Mouse (Mus musculus) MN1 (cell line): ENCODE data around the gene Rab3a.
A peak's percentile ranks its signal among the peaks of the same experiment; 100 is the strongest.

ENCODE experiments used
- DNase-seq: peaks from one replicate; pipeline ENCODE4 v3.0.0-alpha.2; 2016; ENCODE audit warnings: low spot score

Rab3a gene

DNA sequence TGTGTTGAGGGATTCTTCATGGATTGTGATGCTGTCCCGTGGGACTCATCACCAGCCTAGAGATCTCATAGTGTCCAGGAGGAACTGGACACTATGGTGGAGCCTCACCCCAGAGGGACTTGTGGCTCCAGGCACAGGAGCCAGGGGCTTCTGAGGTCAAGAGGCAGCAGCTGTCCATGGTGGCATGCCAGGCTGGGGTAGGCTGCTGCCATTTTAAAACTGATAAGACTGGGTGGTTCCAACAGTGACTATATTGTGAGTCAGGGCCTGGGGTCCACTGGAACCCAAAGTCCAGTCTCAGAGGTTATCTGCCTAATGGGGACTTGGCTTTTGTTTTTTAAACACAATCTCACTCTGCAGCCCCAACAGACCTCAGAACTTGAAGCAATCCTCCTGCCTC is 47.4 kb downstream of the Rab3a start:
- no peak for DNase-seq

DNA sequence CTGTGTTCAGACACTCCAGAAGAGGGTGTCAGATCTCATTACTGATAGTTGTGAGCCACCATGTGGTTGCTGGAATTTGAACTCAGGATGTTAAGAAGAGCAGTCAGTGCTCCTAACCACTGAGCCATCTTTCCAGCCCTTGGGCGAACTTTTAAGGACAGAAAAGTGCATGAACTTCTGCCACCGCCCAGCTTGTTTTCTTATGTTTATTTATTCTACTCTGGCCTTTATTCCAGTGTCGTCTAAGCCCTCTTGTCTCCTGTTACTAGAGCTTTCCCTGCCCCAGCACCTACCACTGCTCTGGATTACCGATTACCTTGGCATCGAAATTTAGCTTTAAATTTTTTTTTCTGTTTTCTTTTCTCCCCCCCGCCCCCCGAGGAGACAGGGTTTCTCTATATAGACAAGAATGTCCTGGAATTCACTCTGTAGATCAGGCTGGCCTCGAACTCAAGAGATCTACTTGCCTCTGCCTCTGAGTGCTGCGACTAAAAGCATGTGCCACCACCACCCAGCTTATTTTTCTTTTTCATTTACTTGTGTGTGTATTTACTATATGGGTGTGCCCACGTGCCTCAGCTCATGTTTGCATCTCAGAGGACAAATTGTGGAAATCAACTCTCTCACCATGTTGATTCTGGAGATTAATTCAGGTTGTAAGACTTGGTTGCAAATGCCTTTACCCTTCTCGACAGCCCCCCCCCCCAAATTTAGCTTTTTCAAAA is 48.5 kb downstream of the Rab3a start:
- DNase-seq, result no peak

DNA sequence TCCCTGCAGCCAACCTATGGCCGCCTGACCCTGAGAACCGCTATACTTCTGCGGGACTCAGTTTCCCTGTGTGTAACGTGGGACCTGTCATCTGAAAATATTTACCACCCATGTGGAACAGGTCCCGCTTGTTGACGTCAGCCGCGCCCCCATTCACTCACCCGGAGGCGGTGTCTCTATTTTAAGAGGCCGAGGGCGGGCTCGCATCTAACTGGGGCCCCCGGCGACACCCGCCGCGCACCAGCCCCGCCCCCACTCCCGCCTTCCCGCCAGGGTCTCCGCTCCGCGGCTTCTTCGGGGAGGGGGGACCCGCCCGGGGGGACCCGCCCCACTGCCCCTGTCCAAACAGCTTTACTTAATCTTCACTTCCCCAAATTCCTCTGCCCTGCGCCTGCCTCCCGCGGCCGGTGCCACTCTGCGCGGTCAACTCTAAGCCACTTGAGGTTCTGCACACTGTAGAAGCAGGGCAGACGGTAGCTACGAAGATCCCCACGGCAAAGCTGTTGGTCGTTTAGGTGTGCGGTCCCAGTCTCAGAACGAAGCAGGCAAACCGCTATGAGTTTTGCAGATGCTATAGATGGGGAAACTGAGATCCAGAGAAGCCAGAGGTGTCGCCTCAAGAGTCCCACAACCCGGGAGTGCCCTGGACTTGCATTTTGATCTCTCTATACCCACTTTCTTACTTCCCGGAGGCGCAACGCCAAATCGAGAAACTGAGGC is 49.4 kb downstream of the Rab3a start:
- DNase-seq, result peak; percentile 56

DNA sequence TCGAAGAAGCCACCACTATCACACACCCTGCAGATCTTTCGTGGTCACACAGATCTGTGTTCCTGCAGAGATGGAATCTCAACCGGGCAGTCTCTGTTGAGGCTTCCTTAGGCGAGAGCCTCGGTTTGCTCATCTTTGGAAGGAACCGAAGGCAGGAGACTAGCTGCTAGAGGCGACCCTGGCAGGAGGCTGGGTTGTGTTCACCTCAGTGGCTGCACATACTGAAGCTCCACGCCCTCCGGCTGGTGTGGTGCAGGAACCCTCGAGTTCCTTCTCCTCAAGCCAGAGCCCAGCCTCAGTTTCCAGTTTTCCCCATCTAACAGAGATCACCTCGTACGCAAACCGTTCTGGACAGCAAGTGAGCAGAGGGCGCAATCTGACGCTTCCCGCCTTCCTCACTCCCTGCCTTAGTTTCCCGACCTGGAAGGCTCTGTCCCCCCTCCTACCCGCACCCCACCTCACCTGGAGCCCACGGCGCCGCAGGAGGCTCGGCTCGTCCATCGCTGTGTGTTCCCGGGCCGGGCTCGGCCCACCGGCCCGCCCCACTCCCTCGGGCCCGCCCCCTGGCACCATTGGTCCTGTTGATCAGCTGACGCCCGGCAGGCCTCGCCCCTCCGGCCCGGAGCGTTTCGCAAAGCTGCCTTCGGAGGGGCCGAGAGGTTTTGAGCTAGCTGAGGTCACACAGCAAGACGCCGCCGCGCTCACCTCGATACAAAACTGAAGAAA is 50.2 kb downstream of the Rab3a start, which contains the start of gene Mast3:
Gene Mast3, minus strand, starts transcription at position 574 of the 726 bp plus-strand sequence.
- DNase-seq, result peak; percentile 93

DNA sequence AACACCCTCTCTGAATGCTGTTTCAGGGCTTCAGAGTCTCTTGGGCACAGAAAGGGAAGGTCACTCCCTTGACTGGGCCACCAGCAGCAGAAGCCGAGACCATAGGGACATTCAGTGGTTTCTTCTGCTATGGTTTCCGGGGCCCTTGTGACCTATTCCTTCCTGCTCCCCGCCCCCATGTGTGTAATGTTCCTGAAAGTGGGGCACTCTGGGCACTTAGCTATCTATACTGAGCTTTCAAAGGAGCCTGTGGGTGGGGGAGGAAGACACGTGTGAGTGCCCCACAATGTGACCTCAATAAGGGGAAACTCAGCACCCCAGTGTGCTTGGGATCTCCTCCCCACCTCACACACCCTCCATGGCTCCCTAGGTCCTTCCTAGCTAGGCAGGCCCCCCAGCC is 52.1 kb downstream of the Rab3a start:
- no peak for DNase-seq

DNA sequence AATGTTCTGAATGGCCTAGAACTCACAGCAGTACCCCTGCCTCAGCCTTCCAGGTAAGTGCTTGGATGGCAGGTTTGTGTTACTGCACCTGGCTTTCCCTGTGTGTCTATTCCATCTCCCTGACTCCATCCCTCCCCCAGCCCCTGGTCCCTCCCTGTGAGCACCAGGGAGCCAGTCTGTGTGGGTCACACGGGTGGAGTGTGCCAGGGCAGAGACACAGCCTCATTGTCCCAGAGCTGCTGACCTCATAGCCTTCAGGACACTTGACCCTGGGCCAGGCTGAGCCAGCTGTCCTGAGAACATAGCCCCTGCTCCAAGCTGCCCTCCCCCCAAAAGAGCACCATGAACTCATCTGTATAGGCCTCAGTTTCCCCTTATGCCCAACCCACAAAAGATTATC is 52.8 kb downstream of the Rab3a start:
- DNase-seq, result no peak

DNA sequence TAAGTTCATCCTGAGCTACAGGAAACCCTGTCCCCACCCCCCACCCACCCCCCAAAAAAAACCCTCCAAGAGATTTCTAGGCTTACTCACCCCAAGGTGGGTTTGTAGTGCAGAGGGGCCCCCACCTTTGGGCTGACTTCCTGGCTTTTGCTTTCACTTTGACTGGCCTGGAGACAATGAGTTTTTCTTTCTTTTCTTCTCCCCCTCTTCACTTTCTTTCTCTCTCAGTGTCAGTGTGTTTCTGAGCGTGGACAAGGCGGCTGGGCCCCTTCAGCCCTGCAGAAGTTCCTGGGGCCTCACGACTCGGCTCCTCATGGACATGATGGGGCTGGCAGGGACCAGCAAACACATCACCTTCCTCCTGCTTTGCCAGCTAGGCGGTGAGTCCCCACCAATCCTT is 53.8 kb downstream of the Rab3a start, which contains the start of gene Il12rb1:
Gene Il12rb1, plus strand, starts transcription at position 211 of the 400 bp plus-strand sequence.
- no peak for DNase-seq
